Mouse (Mus musculus) liver, embryonic 11.5 days (tissue): ENCODE results near the gene Rai1. TPM values are rescaled to one million over a fixed set of nuclear protein-coding genes. Genes with fewer than 3 reads are reported as not detected.

Experiments
- ATAC-seq: fragments of 200-750 bp; cut with Nextera tagmentation; replicated peaks from 2 replicates; pipeline ENCODE4 v1.8.0; 2017; ENCODE audit warnings: moderate number of reproducible peaks, mild to moderate bottlenecking, moderate TSS enrichment, moderate library complexity; ENCODE audit not compliant: low FRiP score
- DNase-seq: peaks from one replicate; pipeline ENCODE4 v3.0.0-alpha.2; 2017; ENCODE audit warnings: low spot score
- H3K27ac ChIP-seq: fragments of 300-500 bp; sonication (generic); 2 replicates; pipeline ENCODE4 v1.5.1; 2014; ENCODE audit warnings: mild to moderate bottlenecking, low read depth, low read length, control low read depth
- H3K27me3 ChIP-seq: fragments of 300-500 bp; sonication (generic); replicated peaks from 2 replicates; pipeline ENCODE4 v1.6.1; 2014; ENCODE audit warnings: low read length, mixed read lengths; ENCODE audit not compliant: control insufficient read depth, insufficient read depth
- H3K36me3 ChIP-seq: fragments of 300-500 bp; sonication (generic); 2 replicates; pipeline ENCODE4 v1.6.1; 2014; ENCODE audit warnings: mild to moderate bottlenecking, low read length, moderate library complexity, mixed read lengths; ENCODE audit not compliant: control insufficient read depth, insufficient read depth
- H3K4me1 ChIP-seq: fragments of 300-500 bp; sonication (generic); replicated peaks from 2 replicates; pipeline ENCODE4 v1.6.1; 2014; ENCODE audit warnings: low read length, mixed read lengths; ENCODE audit not compliant: control insufficient read depth, insufficient read depth
- H3K4me2 ChIP-seq: fragments of 300-500 bp; sonication (generic); 2 replicates; pipeline ENCODE4 v1.6.1; 2014; ENCODE audit warnings: mild to moderate bottlenecking, control low read depth, moderate library complexity
- H3K4me3 ChIP-seq: fragments of 300-500 bp; sonication (generic); 2 replicates; pipeline ENCODE4 v1.5.1; 2014; ENCODE audit warnings: low read depth, low read length, control low read depth
- H3K9ac ChIP-seq: fragments of 300-500 bp; sonication (generic); 2 replicates; pipeline ENCODE4 v1.6.1; 2014; ENCODE audit warnings: low read depth, low read length, control low read depth
- H3K9me3 ChIP-seq: fragments of 300-500 bp; sonication (generic); 2 replicates; pipeline ENCODE4 v1.6.1; 2016; ENCODE audit warnings: low read length, inconsistent platforms, mixed read lengths; ENCODE audit not compliant: control insufficient read depth
- WGBS: fragments of 180-500 bp; shearing (Covaris S2); extraction: QIAGEN DNeasy Blood & Tissue Kit; methylation state at CpG from one replicate; pipeline ENCODE4 v1.1.7; 2014; 5-methylcytosine and 5-hydroxymethylcytosine counted together
- polyA plus RNA-seq: library from polyadenylated mRNA; unstranded; fragments of >200 nt; fragmentation: Nextera tagmentation; extraction: Ambion mirVana; gene quantifications from 2 replicates; pipeline ENCODE4 v1.2.1, GENCODE M21; 2014

The Rai1 gene
- polyA plus RNA-seq, 1 experiment from 2014 or later: 24.2 TPM

DNA sequence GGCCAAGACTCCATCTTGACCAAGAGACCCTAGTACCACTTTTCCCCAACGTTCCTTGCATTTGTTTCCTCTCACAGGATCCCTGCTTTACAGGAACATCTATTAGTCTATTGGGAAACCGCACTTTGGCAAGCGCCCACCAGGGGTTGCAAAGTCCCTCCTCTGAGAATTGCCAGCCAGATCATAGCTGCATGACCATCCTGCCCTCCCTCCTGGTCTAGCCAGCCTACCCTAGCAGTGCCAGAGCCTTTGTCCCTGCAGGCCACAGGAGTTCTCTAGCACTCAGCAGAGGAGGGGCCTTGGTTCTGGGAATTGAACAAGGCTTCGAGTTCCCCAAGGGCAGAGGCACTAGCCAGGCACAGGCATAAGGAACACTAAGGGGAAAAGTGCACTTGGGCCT, 119.9 kb downstream of the Rai1 start:
- ATAC-seq: no peak
- H3K9me3 ChIP-seq: no peaks in the 10 kb centered on the region
- H3K27me3 ChIP-seq: no peaks in the 10 kb centered on the region
- peaks cover 30% of the 10 kb centered on the region for H3K4me1 ChIP-seq
- DNase-seq: no peak
- no peaks in the 10 kb centered on the region for H3K36me3 ChIP-seq
- no peak overlapping the region for H3K27ac ChIP-seq
- WGBS: 65% methylated on average over 4 of the region's 4 CpGs
- no peak overlapping the region for H3K4me2 ChIP-seq
- no peak overlapping the region for H3K4me3 ChIP-seq
- H3K9ac ChIP-seq: no peak overlapping the region

DNA sequence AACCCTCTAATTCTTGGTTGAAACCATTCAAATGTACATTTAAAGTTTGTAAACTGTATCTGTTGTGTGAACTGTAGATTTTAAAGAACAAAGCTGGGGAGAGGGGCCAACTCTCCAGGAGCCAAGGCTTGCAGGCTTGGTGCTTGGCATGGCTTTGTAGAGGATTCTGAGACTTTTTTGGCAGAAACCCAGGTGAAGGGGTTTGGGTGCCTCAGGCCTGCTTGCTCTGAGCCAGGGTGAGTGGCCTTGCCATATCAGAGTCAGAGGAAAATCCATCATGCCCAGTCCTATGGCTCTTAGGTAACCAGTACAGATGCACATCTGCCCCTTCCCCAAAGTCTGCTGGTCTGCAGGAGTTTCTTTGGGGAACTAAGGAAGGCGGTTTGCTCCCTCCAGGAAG, 121.1 kb downstream of the Rai1 start:
- no peak overlapping the region for H3K4me3 ChIP-seq
- H3K4me2 ChIP-seq: no peak overlapping the region
- no peaks in the 10 kb centered on the region for H3K27me3 ChIP-seq
- ATAC-seq (no peak), DNase-seq (no peak)
- H3K4me1 ChIP-seq: peaks cover 31% of the 10 kb centered on the region
- H3K9me3 ChIP-seq: no peaks in the 10 kb centered on the region
- H3K9ac ChIP-seq: no peak overlapping the region
- no peaks in the 10 kb centered on the region for H3K36me3 ChIP-seq
- WGBS: 57% methylated on average over 1 of the region's 1 CpGs
- no peak overlapping the region for H3K27ac ChIP-seq

DNA sequence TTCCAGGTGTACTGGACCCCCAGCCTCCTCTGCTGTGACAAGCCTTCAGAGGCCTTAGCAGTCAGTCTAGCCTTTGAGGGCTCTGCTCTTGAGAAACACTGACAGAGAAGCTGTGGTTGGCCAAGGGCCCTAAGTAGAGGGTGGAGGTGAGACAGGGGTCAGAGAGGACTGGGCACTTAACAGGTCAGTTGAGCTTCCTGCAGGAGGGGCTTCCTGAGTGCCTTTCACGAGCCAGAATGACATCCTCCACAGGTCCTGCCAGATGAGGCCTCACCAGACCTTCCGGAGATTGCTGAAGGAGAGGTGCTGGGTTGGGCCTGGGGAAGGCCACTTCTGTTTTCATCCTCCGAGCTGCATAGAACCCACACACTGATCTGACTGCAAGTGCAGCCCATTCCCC, 123.7 kb downstream of the Rai1 start:
- Histone ChIP-seq H3K27ac (no peak overlapping the region), H3K4me3 (no peak overlapping the region), H3K36me3 (no peaks in the 10 kb centered on the region), H3K27me3 (no peaks in the 10 kb centered on the region), H3K9me3 (no peaks in the 10 kb centered on the region), H3K4me2 (no peak overlapping the region), H3K9ac (no peak overlapping the region), H3K4me1 (peaks cover 19% of the 10 kb centered on the region)
- WGBS: 62% methylated on average over 3 of the region's 3 CpGs
- ATAC-seq: no peak
- no peak for DNase-seq

DNA sequence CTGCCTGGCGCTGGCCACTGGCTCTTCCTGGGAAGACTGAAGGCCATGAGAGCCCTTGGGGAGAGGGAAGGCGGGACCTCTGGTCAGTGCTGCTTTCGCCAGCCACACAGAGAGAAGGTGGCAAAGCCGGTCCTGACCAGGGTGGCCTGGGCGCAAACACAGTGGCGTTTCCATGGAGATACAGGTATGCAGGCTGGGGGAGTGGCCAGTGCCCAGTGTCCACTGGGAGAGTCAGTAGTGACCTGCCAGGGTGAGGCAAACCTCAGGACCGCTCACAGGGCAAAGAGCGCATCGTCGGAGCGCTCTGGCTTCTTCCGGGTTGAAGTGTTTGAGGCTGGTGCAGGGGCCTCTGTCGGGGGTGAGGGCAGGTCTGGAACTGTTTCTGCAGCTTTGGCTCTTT, 125.0 kb downstream of the Rai1 start:
- Histone ChIP-seq H3K4me1 (peaks cover 17% of the 10 kb centered on the region), H3K9me3 (no peaks in the 10 kb centered on the region), H3K4me2 (no peak overlapping the region), H3K27me3 (no peaks in the 10 kb centered on the region), H3K36me3 (no peaks in the 10 kb centered on the region), H3K4me3 (no peak overlapping the region), H3K9ac (no peak overlapping the region), H3K27ac (no peak overlapping the region)
- DNase-seq (no peak), ATAC-seq (no peak)
- WGBS: 77% methylated on average over 13 of the region's 13 CpGs

DNA sequence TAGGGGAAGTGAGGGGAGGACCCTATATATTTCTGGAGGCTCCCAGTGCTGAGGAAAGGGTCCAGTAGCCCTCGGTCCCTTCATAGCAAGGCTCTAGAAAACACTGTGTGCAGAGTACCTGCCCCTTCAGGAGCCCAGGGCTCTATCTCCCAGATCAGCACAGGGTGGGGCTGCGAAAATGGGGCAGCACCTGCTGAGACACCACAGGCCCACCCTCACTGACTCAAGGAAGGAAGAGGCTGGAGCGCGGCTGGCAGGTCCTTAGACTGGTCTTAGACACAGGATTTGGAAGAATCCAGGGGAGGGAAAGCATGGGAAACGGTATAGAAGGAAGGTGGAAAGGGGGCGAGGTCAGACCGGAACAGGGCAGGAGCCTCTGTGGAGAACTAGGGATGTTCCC, 125.7 kb downstream of the Rai1 start:
- ATAC-seq (no peak), DNase-seq (no peak)
- 85% methylated on average over 7 of the region's 7 CpGs for WGBS
- Histone ChIP-seq H3K36me3 (no peaks in the 10 kb centered on the region), H3K9me3 (no peaks in the 10 kb centered on the region), H3K27me3 (no peaks in the 10 kb centered on the region), H3K4me2 (no peak overlapping the region), H3K27ac (no peak overlapping the region), H3K4me1 (peaks cover 16% of the 10 kb centered on the region), H3K4me3 (no peak overlapping the region), H3K9ac (no peak overlapping the region)

DNA sequence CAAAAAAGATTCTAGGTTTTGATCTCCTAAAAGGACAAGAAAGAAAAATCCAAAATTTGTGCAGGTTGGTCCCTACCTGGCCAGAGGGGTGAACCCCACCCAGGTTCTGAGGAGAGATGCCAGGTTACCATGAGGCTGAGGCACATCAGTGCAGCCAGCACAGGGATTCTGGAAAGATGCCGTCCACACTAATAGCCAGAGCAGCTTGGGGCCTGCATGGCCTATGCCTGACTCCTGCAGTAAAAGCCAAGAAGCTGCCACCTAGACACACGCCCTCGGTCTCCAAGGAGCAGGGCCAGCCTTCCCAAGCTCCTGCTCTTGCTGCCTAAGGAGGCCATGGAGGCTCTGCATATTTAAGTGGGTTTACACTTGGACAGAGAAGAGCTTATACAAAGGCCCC, 126.5 kb downstream of the Rai1 start:
- no peak overlapping the region for H3K4me2 ChIP-seq
- WGBS: 85% methylated on average over 3 of the region's 3 CpGs

DNA sequence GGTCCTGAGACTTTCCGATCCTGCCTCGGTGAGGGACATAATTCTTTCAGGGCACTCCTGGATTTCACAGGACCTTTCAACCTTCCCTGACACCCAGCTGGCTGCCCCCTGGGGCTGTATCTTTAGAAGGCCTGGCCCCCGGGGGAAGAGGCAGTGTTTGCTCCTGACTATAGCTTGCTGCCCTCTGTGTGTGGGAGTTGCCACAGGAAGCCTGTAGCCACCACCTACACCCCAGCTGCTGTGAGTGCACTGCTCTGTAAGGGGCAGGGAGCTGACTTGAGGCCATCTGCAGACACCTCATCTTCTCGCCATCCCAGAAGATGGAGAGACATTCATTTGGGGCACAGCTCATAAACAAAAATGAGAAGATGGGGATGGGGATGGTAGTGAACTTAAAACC, 127.1 kb downstream of the Rai1 start:
- Histone ChIP-seq H3K4me1 (peaks cover 16% of the 10 kb centered on the region), H3K4me2 (no peak overlapping the region), H3K9ac (no peak overlapping the region; the same call in 1 of the 2 replicates), H3K9me3 (no peaks in the 10 kb centered on the region), H3K27me3 (no peaks in the 10 kb centered on the region), H3K4me3 (no peak overlapping the region), H3K36me3 (no peaks in the 10 kb centered on the region), H3K27ac (no peak overlapping the region)
- WGBS: 58% methylated on average over 4 of the region's 4 CpGs
- DNase-seq (no peak), ATAC-seq (no peak)

More for the DNA sequence above, 126.5 kb downstream of the Rai1 start:
- DNase-seq: no peak
- Histone ChIP-seq H3K27ac (no peak overlapping the region), H3K4me3 (no peak overlapping the region), H3K9ac (no peak overlapping the region), H3K4me1 (peaks cover 16% of the 10 kb centered on the region), H3K27me3 (no peaks in the 10 kb centered on the region), H3K9me3 (no peaks in the 10 kb centered on the region), H3K36me3 (no peaks in the 10 kb centered on the region)
- no peak for ATAC-seq

DNA sequence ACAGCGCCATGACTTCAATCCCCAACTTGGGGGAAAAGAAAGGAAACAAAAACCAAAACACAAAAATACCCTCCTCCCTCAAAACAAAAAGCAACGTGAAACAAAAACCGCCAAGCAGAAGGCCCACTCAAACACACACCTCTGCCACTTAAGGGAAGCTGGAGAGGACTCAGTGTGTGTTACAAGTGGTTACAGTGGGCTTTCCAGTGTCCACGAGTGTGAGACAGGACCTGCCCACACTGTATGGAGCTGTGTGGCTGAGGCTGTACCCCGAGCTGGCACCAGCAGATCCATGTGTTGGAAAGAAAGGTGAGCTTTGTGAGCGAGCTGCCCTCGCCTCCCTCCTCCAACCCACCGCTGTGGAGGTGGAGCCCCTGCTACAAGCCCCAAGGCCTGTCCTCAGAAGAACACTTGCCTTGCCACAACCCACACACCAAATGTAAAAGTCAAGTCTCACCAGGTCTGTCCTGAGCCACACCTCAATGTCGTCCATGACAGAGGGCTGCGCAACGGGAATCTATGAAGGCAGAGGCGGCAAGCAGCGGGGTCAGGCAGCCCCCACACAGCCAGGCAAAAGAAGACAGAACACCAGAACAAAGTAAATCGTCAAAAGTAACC, 127.7 kb downstream of the Rai1 start:
- Histone ChIP-seq H3K9ac (0 out of 2 replicates have a peak overlapping the region, but pooled peaks have one; percentile 18), H3K36me3 (no peaks in the 10 kb centered on the region), H3K4me2 (no peak overlapping the region), H3K4me1 (peaks cover 16% of the 10 kb centered on the region), H3K4me3 (no peak overlapping the region), H3K27me3 (no peaks in the 10 kb centered on the region), H3K27ac (no peak overlapping the region), H3K9me3 (no peaks in the 10 kb centered on the region)
- DNase-seq (no peak), ATAC-seq (no peak)
- 79% methylated on average over 14 of the region's 14 CpGs for WGBS

DNA sequence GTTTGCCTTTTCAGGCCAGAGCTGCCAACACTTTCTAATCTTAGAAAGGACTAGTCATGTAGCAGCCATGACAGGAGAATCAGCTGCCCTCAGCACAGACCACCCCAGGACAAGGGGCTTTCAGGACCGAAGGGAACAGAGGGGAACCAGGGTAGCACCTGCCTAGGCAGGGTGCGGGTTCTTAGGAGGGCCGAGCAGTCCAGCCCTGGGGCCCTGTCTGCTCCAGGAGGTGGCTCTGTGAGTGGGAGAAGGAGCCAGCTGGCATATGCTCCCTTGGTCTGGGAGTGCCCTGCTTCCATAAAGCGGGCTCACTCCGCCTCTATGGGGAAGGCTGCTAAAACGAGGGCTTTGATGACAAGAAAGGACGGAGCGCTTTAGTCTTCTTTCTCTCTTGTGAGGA, 128.4 kb downstream of the Rai1 start:
- H3K27me3 ChIP-seq: no peaks in the 10 kb centered on the region
- DNase-seq: no peak
- H3K9me3 ChIP-seq: no peaks in the 10 kb centered on the region
- H3K27ac ChIP-seq: no peak overlapping the region
- no peak for ATAC-seq
- H3K4me2 ChIP-seq: no peak overlapping the region
- peaks cover 13% of the 10 kb centered on the region for H3K4me1 ChIP-seq
- H3K36me3 ChIP-seq: no peaks in the 10 kb centered on the region
- no peak overlapping the region for H3K4me3 ChIP-seq
- WGBS: 81% methylated on average over 8 of the region's 8 CpGs
- H3K9ac ChIP-seq: no peak overlapping the region
